Mouse (Mus musculus) liver, adult 2 months (tissue): ENCODE data around the gene Cnot8.

Experiments used
- CTCF ChIP-seq: fragments of 200-500 bp; IDR thresholded peaks from 2 replicates; pipeline ENCODE4 v1.5.1; 2011; ENCODE audit warnings: low read depth, low read length, control low read depth
- POLR2A ChIP-seq: fragments of 200-500 bp; IDR thresholded peaks from 2 replicates; pipeline ENCODE4 v1.6.1; 2011; ENCODE audit warnings: low read length, control low read depth; ENCODE audit not compliant: insufficient read depth; ENCODE audit errors: extremely low read depth

- TF ChIP-seq POLR2A (no peak), CTCF (no peak)
These were observed 19.8 kb downstream of the Cnot8 start for GRCm38 (mm10) chr11:58123711-58124110.
